Mouse (Mus musculus) neural tube, embryonic 15.5 days (tissue): ENCODE measurements around the gene Zfp866. TPM values are rescaled to one million over a fixed set of nuclear protein-coding genes. Genes with fewer than 3 reads are reported as not detected.

Experiments
- ATAC-seq: fragments of 200-750 bp; cut with Nextera tagmentation; 2 replicates; pipeline ENCODE4 v1.8.0; 2017; ENCODE audit warnings: mild to moderate bottlenecking, moderate TSS enrichment, moderate library complexity; ENCODE audit not compliant: low FRiP score
- H3K27ac ChIP-seq: fragments of 300-500 bp; sonication (generic); replicated peaks from 2 replicates; pipeline ENCODE4 v1.5.1; 2015; ENCODE audit warnings: mild to moderate bottlenecking, inconsistent platforms
- H3K27me3 ChIP-seq: fragments of 300-500 bp; sonication (generic); replicated peaks from 2 replicates; pipeline ENCODE4 v1.6.1; 2015; ENCODE audit warnings: inconsistent platforms
- H3K36me3 ChIP-seq: fragments of 300-500 bp; sonication (generic); 2 replicates; pipeline ENCODE4 v1.6.1; 2015; ENCODE audit warnings: inconsistent platforms
- H3K4me1 ChIP-seq: fragments of 300-500 bp; sonication (generic); 2 replicates; pipeline ENCODE4 v1.6.1; 2015; ENCODE audit warnings: inconsistent platforms
- H3K4me2 ChIP-seq: fragments of 300-500 bp; sonication (generic); 2 replicates; pipeline ENCODE4 v1.6.1; 2015; ENCODE audit warnings: inconsistent platforms, mild to moderate bottlenecking, moderate library complexity
- H3K4me3 ChIP-seq: fragments of 300-500 bp; sonication (generic); replicated peaks from 2 replicates; pipeline ENCODE4 v1.5.1; 2015; ENCODE audit warnings: mild to moderate bottlenecking, inconsistent platforms
- H3K9ac ChIP-seq: fragments of 300-500 bp; sonication (generic); replicated peaks from 2 replicates; pipeline ENCODE4 v1.6.1; 2015; ENCODE audit warnings: mild to moderate bottlenecking, inconsistent platforms
- H3K9me3 ChIP-seq: fragments of 300-500 bp; sonication (generic); replicated peaks from 2 replicates; pipeline ENCODE4 v1.6.1; 2016; ENCODE audit warnings: inconsistent platforms
- WGBS: fragments of 180-500 bp; shearing (Covaris S2); methylation state at CpG from one replicate; pipeline ENCODE4 v1.1.7; 2015; ENCODE audit warnings: mixed read lengths; 5-methylcytosine and 5-hydroxymethylcytosine counted together
- polyA plus RNA-seq: library from polyadenylated mRNA; unstranded; fragments of >200 nt; fragmentation: Nextera tagmentation; extraction: Ambion mirVana; gene quantifications from 2 replicates; pipeline ENCODE4 v1.2.1, GENCODE M21; 2015

Gene Zfp866
- polyA plus RNA-seq, 1 experiment from 2014 or later, result 36.7 TPM

DNA sequence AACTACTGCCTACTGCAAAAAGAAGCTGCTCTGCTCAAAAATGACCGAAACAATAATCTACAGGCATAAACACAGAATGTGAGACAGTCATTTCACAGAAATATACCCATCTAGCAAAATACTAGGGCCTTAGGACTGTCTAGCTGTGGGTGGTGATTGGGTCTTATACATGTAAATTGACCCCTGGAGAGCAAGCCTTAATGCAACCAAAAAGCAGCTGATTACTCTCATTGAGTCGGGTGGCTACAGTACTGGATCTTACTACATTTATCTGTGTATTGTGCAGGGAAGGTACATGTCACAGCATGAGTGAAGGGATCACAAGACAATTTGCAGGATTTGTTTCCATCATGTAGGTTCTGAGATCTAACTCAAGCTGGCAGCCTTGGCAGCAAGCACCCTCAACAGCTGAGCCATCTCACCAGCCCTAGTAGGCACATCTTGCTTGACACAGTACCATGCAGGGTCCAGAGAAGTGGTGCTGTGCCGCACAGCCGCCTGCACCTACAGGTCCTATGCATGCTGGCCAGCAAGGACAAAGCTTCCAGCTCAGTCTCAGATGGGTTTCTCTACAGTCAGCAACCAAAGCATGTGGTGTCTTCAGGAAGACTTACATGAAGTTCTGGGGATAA lies 29.0 kb downstream of the Zfp866 start:
- Histone ChIP-seq H3K27me3 (no peaks in the 10 kb centered on the region), H3K9ac (no peak overlapping the region), H3K9me3 (no peaks in the 10 kb centered on the region), H3K4me1 (no peaks in the 10 kb centered on the region), H3K4me3 (no peak overlapping the region), H3K4me2 (no peak overlapping the region), H3K27ac (no peak overlapping the region), H3K36me3 (peaks cover 67% of the 10 kb centered on the region)
- ATAC-seq, result no peak
- 84% methylated on average over 4 of the region's 4 CpGs for WGBS

DNA sequence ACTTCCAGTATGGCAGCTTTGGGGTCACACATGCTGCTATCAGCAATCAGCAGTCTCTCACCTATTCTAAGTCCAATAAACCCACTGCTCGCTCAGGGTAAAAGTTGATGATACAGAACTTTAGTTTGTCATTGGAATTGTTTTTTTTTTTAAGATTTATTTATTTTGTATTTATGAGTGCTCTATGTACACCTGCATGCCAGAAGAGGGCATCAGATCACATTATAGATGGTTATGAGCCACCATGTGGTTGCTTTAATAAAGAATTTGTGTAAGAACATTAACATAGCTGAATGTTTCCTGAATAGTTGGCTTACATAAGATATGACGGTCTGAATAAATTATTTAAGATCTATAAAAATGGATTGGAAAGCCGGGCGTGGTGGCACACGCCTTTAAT lies 32.7 kb downstream of the Zfp866 start:
- H3K4me3 ChIP-seq, result no peak overlapping the region
- H3K36me3 ChIP-seq, result peaks cover 40% of the 10 kb centered on the region

DNA sequence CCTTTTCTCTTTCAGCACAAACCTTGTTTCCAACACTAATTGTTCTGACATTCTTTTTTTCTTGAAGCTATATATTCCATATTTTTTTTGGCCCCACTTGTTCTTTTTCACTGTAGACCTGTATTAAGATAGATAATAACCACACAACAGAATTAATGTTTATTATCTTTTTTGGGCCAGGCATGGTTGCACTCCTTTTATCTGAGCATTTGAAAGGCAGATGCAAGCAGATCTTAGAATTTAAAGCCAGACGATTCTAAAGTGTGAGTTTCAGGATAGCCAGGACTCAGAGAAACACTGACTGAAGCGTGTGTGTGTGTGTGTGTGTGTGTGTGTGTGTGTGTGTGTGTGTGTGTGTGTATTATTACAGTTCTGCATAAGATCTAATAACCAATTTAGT lies 38.5 kb downstream of the Zfp866 start:
- Histone ChIP-seq H3K9ac (no peak overlapping the region), H3K27me3 (no peaks in the 10 kb centered on the region), H3K4me3 (no peak overlapping the region), H3K36me3 (peaks cover 9% of the 10 kb centered on the region), H3K9me3 (no peaks in the 10 kb centered on the region), H3K27ac (no peak overlapping the region), H3K4me2 (no peak overlapping the region), H3K4me1 (peaks cover 16% of the 10 kb centered on the region)
- 92% methylated on average over 2 of the region's 2 CpGs for WGBS
- no peak for ATAC-seq

More for the DNA sequence above, 32.7 kb downstream of the Zfp866 start:
- H3K9me3 ChIP-seq, result no peaks in the 10 kb centered on the region
- no peak for ATAC-seq
- 93% methylated on average over 5 of the region's 5 CpGs for WGBS
- no peaks in the 10 kb centered on the region for H3K27me3 ChIP-seq
- no peak overlapping the region for H3K9ac ChIP-seq
- no peak overlapping the region for H3K4me2 ChIP-seq
- H3K4me1 ChIP-seq, result no peaks in the 10 kb centered on the region
- no peak overlapping the region for H3K27ac ChIP-seq

DNA sequence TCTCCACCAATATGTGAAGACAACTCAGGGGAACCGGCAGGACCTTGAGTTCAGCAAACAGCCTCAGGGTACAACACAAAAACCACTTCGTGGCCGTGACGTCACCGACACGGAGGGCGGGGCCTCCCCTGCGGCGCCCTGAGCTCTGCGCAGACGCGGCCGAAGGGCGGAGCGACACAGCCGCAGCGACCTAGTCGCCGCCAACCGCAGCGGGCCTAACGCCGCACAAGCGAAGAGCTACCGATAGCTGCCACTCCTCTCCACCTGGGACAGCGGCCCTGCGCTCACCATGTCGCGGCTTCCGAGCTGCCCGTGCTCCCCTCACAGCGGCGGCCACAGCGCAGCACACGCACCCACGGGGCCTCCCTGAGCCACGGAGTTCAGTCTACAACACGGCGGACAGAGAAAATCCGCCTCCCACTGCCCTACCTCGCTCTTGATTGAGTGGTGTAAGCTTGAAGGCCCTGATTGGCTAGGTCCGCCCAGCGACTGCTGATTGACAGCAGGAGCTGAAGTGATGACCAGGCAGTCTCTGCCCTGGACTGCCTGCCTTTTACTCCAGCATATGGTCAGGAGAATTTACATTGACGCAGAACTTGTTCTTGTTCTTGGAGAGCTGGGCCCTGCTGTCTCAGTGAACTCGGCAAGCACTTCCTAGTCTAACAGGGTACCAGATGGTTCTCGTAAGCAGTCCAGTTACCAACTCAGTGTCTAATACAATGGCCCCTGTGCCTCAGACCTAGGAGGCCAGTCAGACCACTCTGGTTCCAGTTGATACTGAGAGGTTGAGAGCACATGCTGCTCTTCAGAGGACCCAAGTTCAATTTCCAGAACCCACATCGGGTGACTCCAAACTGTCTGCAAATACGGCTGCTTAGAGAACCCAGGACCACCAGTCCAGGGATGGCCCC lies 41.2 kb downstream of the Zfp866 start, which contains the start of gene Zfp963:
Zfp963 (minus strand) TSS at position 427 of the 911 bp plus-strand sequence.
- Histone ChIP-seq H3K36me3 (no peaks in the 10 kb centered on the region), H3K27me3 (no peaks in the 10 kb centered on the region), H3K9me3 (no peaks in the 10 kb centered on the region), H3K9ac (peak within 1 kb of the TSS; percentile 95), H3K4me3 (peak within 1 kb of the TSS; percentile 63), H3K27ac (peak within 1 kb of the TSS; percentile 99), H3K4me2 (peak within 1 kb of the TSS; percentile 54), H3K4me1 (peaks cover 16% of the 10 kb centered on the region)
- WGBS, result 3% methylated on average over 48 of the region's 48 CpGs
- peak; percentile 98 for ATAC-seq

DNA sequence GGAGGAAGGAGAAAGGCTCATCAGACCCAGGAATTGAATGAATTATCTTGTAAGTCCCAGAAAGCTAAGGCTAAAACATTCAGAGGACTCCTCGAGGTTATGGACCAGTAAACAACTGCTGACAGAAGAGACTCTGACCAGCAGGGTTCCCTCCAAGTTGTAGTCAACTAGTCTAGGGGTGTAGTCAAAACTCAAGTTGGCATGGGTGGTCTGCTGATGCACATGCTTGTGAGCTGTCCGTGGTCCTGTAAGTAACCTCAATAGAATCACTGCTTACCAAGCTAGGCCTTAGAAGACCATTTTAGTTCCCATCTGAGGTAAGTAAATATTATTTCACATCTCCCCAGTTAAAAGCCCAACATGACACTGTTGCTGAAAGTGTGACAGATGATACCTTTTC lies 49.7 kb downstream of the Zfp866 start:
- ATAC-seq, result no peak
- WGBS, result 87% methylated on average over 2 of the region's 2 CpGs
- Histone ChIP-seq H3K27ac (no peak overlapping the region), H3K4me1 (no peaks in the 10 kb centered on the region), H3K27me3 (no peaks in the 10 kb centered on the region), H3K36me3 (peaks cover 19% of the 10 kb centered on the region), H3K9me3 (no peaks in the 10 kb centered on the region), H3K4me2 (no peak overlapping the region), H3K9ac (no peak overlapping the region), H3K4me3 (no peak overlapping the region)

DNA sequence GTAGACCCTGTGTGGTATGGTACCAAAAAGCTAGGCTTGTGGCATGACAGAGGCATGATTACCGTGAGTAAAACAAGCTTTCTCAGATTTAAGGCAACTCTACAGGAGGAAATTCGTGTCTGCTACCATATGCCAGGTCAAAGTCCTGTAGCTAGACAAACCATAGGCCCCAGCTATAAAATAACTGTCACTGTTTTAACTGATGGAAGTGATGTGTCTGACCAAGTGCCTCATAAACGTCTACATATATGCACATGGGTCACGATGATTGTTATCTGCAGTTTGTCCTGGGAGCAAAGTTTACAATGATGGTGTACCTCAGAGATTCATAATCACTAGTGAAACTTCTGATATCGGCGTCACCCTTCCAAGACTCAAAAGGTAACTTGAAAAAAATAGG lies 50.2 kb downstream of the Zfp866 start:
- no peak overlapping the region for H3K4me2 ChIP-seq
- peaks cover 19% of the 10 kb centered on the region for H3K36me3 ChIP-seq
- 85% methylated on average over 6 of the region's 6 CpGs for WGBS
- no peak overlapping the region for H3K4me3 ChIP-seq
- no peaks in the 10 kb centered on the region for H3K27me3 ChIP-seq
- H3K9me3 ChIP-seq, result no peaks in the 10 kb centered on the region
- H3K9ac ChIP-seq, result no peak overlapping the region
- no peaks in the 10 kb centered on the region for H3K4me1 ChIP-seq
- no peak for ATAC-seq
- no peak overlapping the region for H3K27ac ChIP-seq

DNA sequence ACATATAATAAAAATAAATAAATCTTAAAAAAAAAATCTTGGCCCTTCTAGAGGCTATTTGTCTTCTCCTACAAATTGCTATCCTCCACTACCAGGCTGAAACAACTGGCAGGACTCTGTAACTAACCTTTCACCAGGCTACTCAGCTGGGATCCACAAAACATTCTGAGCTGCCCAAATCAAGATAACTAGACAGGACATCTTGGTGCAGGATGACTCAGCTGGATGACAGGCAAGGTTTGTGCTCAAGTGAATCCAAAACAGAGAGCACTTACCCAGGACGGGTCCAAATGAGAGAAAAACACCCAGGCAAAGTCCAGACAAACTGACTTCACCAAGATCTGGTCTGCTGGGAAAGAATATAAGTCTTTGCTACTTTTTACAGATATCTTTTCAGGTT lies 55.5 kb downstream of the Zfp866 start:
- H3K9me3 ChIP-seq, result no peaks in the 10 kb centered on the region
- no peak for ATAC-seq
- WGBS, result 77% methylated on average over 1 of the region's 1 CpGs

DNA sequence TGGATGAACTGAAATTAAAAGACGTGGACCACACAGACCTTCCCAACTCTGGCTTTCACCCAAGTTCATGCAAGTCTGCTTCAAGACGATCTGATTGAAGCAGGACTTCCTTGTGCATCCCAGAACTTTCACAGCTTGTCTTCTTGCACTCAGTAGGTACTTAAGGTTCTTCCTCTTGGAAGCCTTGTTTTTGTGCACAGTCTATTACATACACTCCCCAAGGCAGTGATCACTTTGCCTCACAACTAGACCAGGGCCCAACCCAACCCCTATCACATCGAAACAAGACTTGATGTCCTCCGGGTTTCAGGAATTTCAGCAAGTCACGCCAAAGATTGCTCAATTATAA lies 73.8 kb downstream of the Zfp866 start:
- H3K9me3 ChIP-seq, result no peaks in the 10 kb centered on the region
- WGBS, result 48% methylated on average over 5 of the region's 5 CpGs

More for the DNA sequence above, 55.5 kb downstream of the Zfp866 start:
- no peak overlapping the region for H3K4me2 ChIP-seq
- H3K9ac ChIP-seq, result no peak overlapping the region
- H3K36me3 ChIP-seq, result 0 out of 2 replicates have a peak, but pooled peaks cover 2% of the 10 kb centered on the region
- no peak overlapping the region for H3K27ac ChIP-seq
- H3K4me1 ChIP-seq, result no peaks in the 10 kb centered on the region
- no peak overlapping the region for H3K4me3 ChIP-seq
- no peaks in the 10 kb centered on the region for H3K27me3 ChIP-seq

DNA sequence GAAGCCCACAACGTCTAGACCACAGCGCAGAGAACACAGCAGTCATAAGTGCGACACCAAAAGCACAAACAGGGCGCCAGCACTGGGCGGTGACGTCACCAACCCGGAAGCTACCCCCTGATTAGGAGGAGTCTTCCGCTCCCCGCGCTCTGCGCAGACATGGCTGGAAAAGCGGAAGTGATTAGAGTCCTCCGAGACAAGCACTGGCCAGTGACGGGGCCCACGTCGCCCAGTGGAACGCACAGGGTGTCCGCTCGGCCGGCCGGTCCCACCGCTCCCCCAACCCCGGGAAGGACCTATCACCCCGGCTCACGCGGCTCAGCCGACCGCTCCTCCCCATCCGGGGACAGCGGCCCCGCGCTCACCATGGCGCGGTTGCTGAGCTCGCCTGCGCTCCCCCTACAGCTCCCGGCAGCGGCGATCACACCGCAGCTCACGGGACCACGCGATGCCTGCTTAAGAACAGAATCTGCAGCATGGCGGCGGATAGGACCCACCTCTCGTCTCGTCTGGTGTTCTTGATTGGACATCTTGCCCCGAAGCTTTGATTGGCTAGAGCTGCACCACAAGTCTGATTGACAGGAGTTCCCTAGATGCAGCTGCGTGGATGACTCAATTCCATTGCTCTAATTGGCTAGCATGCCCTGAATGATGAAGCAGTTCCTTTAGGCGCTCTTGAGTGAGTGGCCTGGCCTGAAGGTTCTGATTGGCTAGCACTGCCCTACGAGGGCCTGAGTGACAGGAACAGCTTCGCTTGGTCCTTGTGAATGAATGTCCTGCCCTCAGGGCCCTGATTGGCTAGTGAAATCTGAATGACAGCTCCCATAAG lies 74.4 kb downstream of the Zfp866 start:
- Histone ChIP-seq H3K9ac (peak overlapping the region; percentile 99), H3K27ac (peak overlapping the region; percentile 100), H3K9me3 (no peaks in the 10 kb centered on the region), H3K36me3 (no peaks in the 10 kb centered on the region), H3K4me1 (peaks cover 32% of the 10 kb centered on the region), H3K4me2 (peak overlapping the region; percentile 61), H3K27me3 (no peaks in the 10 kb centered on the region), H3K4me3 (peak overlapping the region; percentile 88)
- ATAC-seq, result peak; percentile 99
- 0% methylated on average over 52 of the region's 52 CpGs for WGBS

More for the DNA sequence above, 73.8 kb downstream of the Zfp866 start:
- H3K4me2 ChIP-seq, result peak overlapping the region; percentile 61
- peak overlapping the region; percentile 100 for H3K27ac ChIP-seq
- peaks cover 32% of the 10 kb centered on the region for H3K4me1 ChIP-seq
- peak overlapping the region; percentile 23; the same call in 1 of the 2 replicates for H3K9ac ChIP-seq
- peak overlapping the region; percentile 88 for H3K4me3 ChIP-seq
- ATAC-seq, result peak; percentile 25
- H3K27me3 ChIP-seq, result no peaks in the 10 kb centered on the region
- H3K36me3 ChIP-seq, result no peaks in the 10 kb centered on the region

DNA sequence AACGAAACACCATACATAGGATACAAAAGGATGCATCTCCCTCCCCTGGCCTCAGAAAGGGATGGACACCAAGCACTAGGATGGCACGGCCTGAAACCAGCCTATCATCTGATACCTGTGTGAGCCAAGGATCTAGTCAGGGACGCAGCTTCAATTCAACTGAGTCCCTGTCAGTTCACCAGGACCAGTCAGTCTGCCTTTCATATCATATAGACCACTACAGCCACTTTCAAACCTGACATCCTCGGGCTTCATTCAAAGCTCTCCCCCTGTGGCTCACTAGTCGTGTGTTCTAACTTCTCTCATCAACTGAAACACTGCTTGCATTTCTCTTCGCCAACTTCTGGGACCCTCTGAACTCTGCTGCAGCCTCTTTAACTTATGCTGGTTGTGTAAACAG lies 75.6 kb downstream of the Zfp866 start:
- peak overlapping the region; percentile 88 for H3K4me3 ChIP-seq
- no peak overlapping the region for H3K27ac ChIP-seq
- peaks cover 32% of the 10 kb centered on the region for H3K4me1 ChIP-seq
- no peaks in the 10 kb centered on the region for H3K27me3 ChIP-seq
- WGBS, result 83% methylated on average over 6 of the region's 6 CpGs
- no peaks in the 10 kb centered on the region; the same call in 1 of the 2 replicates for H3K36me3 ChIP-seq
- H3K4me2 ChIP-seq, result peak overlapping the region; percentile 61
- H3K9ac ChIP-seq, result peak overlapping the region; percentile 28; the same call in 1 of the 2 replicates
- H3K9me3 ChIP-seq, result no peaks in the 10 kb centered on the region
- no peak for ATAC-seq

DNA sequence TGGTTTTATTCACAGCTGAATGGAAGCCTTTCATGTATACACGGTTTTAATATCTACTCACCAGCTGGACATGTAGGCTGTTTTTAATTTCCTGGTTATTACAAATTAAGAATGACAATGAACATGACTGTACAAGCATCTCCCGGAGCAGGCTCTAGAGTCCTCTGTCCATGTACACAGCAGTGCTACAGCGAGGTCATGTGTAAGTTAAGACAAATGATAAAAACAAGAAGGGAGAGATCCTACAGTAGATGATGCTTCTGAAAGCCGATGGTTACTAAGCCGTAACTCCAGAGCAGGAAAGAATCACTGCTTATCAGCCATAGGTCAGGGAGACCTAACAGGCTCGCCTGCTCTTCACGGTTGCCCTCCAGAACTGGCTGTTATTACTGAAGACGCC lies 77.5 kb downstream of the Zfp866 start:
- H3K9me3 ChIP-seq, result no peaks in the 10 kb centered on the region
- H3K27me3 ChIP-seq, result no peaks in the 10 kb centered on the region
- no peak overlapping the region for H3K4me3 ChIP-seq
- no peak for ATAC-seq
- peaks cover 17% of the 10 kb centered on the region for H3K36me3 ChIP-seq
- peaks cover 32% of the 10 kb centered on the region for H3K4me1 ChIP-seq
- no peak overlapping the region for H3K4me2 ChIP-seq
- H3K9ac ChIP-seq, result no peak overlapping the region
- no peak overlapping the region for H3K27ac ChIP-seq
- 90% methylated on average over 8 of the region's 8 CpGs for whole genome bisulfite sequencing
